Mouse (Mus musculus): Measurements from ENCODE around the gene Mtr. TPM values are rescaled to one million over a fixed set of nuclear protein-coding genes. Genes with fewer than 3 reads are reported as not detected.

Gene Mtr
- polyA plus RNA-seq, 1 experiment from 2014 or later = 18.7 TPM

GRCm38 (mm10) chr13:12179481-12179880, 78.4 kb downstream of the Mtr start:
- no peak for ATAC-seq (ENCODE audit: low FRiP score, low read depth)
- 67% methylated on average over 8 of the region's 8 CpGs for WGBS
- Histone ChIP-seq H3K36me3 (peaks cover 12% of the 10 kb centered on the region), H3K9me3 (no peaks in the 10 kb centered on the region), H3K27ac (no peak overlapping the region), H3K4me3 (no peak overlapping the region), H3K4me1 (no peaks in the 10 kb centered on the region), H3K9ac (no peak overlapping the region), H3K4me2 (replicated peaks) (no peak overlapping the region), H3K27me3 (no peaks in the 10 kb centered on the region)

- Histone ChIP-seq H3K9ac (no peak overlapping the region), H3K27me3 (no peaks in the 10 kb centered on the region), H3K27ac (no peak overlapping the region), H3K4me1 (no peaks in the 10 kb centered on the region), H3K4me3 (no peak overlapping the region), H3K9me3 (no peaks in the 10 kb centered on the region), H3K36me3 (peaks cover 5% of the 10 kb centered on the region; the same call in 1 of the 2 replicates), H3K4me2 (replicated peaks) (peak overlapping the region; percentile 42)
- 25% methylated on average over 3 of the region's 3 CpGs for WGBS
- ATAC-seq (ENCODE audit: low FRiP score, low read depth) = no peak
Measured at GRCm38 (mm10) chr13:12176761-12177160, 81.2 kb downstream of the Mtr start.

GRCm38 (mm10) chr13:12175988-12176736, 81.8 kb downstream of the Mtr start:
- no peaks in the 10 kb centered on the region for H3K9me3 ChIP-seq
- no peak overlapping the region for H3K27ac ChIP-seq
- no peak overlapping the region for H3K4me3 ChIP-seq
- H3K4me1 ChIP-seq = no peaks in the 10 kb centered on the region
- peak overlapping the region; percentile 42 for H3K4me2 ChIP-seq (replicated peaks)
- WGBS = 30% methylated on average over 16 of the region's 16 CpGs
- H3K36me3 ChIP-seq = peaks cover 5% of the 10 kb centered on the region; the same call in 1 of the 2 replicates
- no peak overlapping the region for H3K9ac ChIP-seq
- H3K27me3 ChIP-seq = no peaks in the 10 kb centered on the region
- ATAC-seq (ENCODE audit: low FRiP score, low read depth) = 0 out of 2 replicates have a peak, but pooled peaks have one; percentile 13

GRCm38 (mm10) chr13:12167276-12167675, 90.6 kb downstream of the Mtr start:
- Histone ChIP-seq H3K9ac (no peak overlapping the region), H3K9me3 (no peaks in the 10 kb centered on the region), H3K36me3 (no peaks in the 10 kb centered on the region), H3K4me1 (no peaks in the 10 kb centered on the region), H3K27ac (no peak overlapping the region), H3K4me2 (replicated peaks) (no peak overlapping the region), H3K27me3 (no peaks in the 10 kb centered on the region), H3K4me3 (no peak overlapping the region)
- WGBS = 75% methylated on average over 9 of the region's 9 CpGs
- ATAC-seq (ENCODE audit: low FRiP score, low read depth) = no peak

- H3K4me3 ChIP-seq = no peak overlapping the region
Measured at GRCm38 (mm10) chr13:12166386-12166785, 91.5 kb downstream of the Mtr start.

GRCm38 (mm10) chr13:12165461-12166058, 92.4 kb downstream of the Mtr start:
- no peak for ATAC-seq (ENCODE audit: low FRiP score, low read depth)
- H3K36me3 ChIP-seq = no peaks in the 10 kb centered on the region
- no peak overlapping the region for H3K9ac ChIP-seq
- WGBS = 60% methylated on average over 7 of the region's 8 CpGs
- H3K4me1 ChIP-seq = no peaks in the 10 kb centered on the region
- H3K27me3 ChIP-seq = no peaks in the 10 kb centered on the region
- H3K4me3 ChIP-seq = no peak overlapping the region
- H3K27ac ChIP-seq = no peak overlapping the region
- H3K9me3 ChIP-seq = no peaks in the 10 kb centered on the region
- H3K4me2 ChIP-seq (replicated peaks) = no peak overlapping the region

More at GRCm38 (mm10) chr13:12166386-12166785, 91.5 kb downstream of the Mtr start:
- Histone ChIP-seq H3K9me3 (no peaks in the 10 kb centered on the region), H3K4me1 (no peaks in the 10 kb centered on the region), H3K4me2 (replicated peaks) (no peak overlapping the region), H3K36me3 (no peaks in the 10 kb centered on the region), H3K27ac (no peak overlapping the region), H3K27me3 (no peaks in the 10 kb centered on the region), H3K9ac (no peak overlapping the region)
- WGBS = 32% methylated on average over 6 of the region's 6 CpGs
- ATAC-seq (ENCODE audit: low FRiP score, low read depth) = no peak

- H3K4me1 ChIP-seq = 0 out of 2 replicates have a peak, but pooled peaks cover 3% of the 10 kb centered on the region
- H3K9me3 ChIP-seq = no peaks in the 10 kb centered on the region
- H3K4me3 ChIP-seq = no peak overlapping the region
- H3K27me3 ChIP-seq = no peaks in the 10 kb centered on the region
- H3K9ac ChIP-seq = no peak overlapping the region
- WGBS = 89% methylated on average over 4 of the region's 4 CpGs
- no peak overlapping the region for H3K4me2 ChIP-seq (replicated peaks)
- no peak for ATAC-seq (ENCODE audit: low FRiP score, low read depth)
- no peaks in the 10 kb centered on the region for H3K36me3 ChIP-seq
- H3K27ac ChIP-seq = no peak overlapping the region
Measured at GRCm38 (mm10) chr13:12162457-12162856, 95.5 kb downstream of the Mtr start.

GRCm38 (mm10) chr13:12160121-12160475, 97.8 kb downstream of the Mtr start:
- Histone ChIP-seq H3K9me3 (no peaks in the 10 kb centered on the region), H3K4me2 (replicated peaks) (no peak overlapping the region), H3K4me1 (0 out of 2 replicates have a peak, but pooled peaks cover 3% of the 10 kb centered on the region), H3K4me3 (no peak overlapping the region), H3K36me3 (no peaks in the 10 kb centered on the region), H3K27me3 (no peaks in the 10 kb centered on the region), H3K27ac (no peak overlapping the region), H3K9ac (no peak overlapping the region)
- ATAC-seq (ENCODE audit: low FRiP score, low read depth) = no peak
- WGBS = 75% methylated on average over 3 of the region's 3 CpGs

- no peak overlapping the region for H3K4me2 ChIP-seq (replicated peaks)
- no peak overlapping the region for H3K4me3 ChIP-seq
- no peaks in the 10 kb centered on the region for H3K27me3 ChIP-seq
- H3K4me1 ChIP-seq = 0 out of 2 replicates have a peak, but pooled peaks cover 3% of the 10 kb centered on the region
- no peak; the same call in 1 of the 2 replicates for ATAC-seq (ENCODE audit: low FRiP score, low read depth)
- no peak overlapping the region for H3K9ac ChIP-seq
- H3K27ac ChIP-seq = no peak overlapping the region
- no peaks in the 10 kb centered on the region for H3K36me3 ChIP-seq
- H3K9me3 ChIP-seq = no peaks in the 10 kb centered on the region
- WGBS = 40% methylated on average over 9 of the region's 9 CpGs
Measured at GRCm38 (mm10) chr13:12159288-12160120, 98.4 kb downstream of the Mtr start.

GRCm38 (mm10) chr13:12153922-12154321, 104.0 kb downstream of the Mtr start:
- H3K4me2 ChIP-seq (replicated peaks) = no peak overlapping the region
- ATAC-seq (ENCODE audit: low FRiP score, low read depth) = no peak
- H3K4me3 ChIP-seq = no peak overlapping the region
- H3K9ac ChIP-seq = no peak overlapping the region
- H3K27me3 ChIP-seq = no peaks in the 10 kb centered on the region
- 85% methylated on average over 11 of the region's 11 CpGs for WGBS
- H3K27ac ChIP-seq = no peak overlapping the region
- H3K4me1 ChIP-seq = no peaks in the 10 kb centered on the region
- H3K36me3 ChIP-seq = no peaks in the 10 kb centered on the region
- H3K9me3 ChIP-seq = no peaks in the 10 kb centered on the region

- H3K36me3 ChIP-seq = no peaks in the 10 kb centered on the region
- no peaks in the 10 kb centered on the region for H3K27me3 ChIP-seq
- no peaks in the 10 kb centered on the region for H3K9me3 ChIP-seq
- no peak overlapping the region for H3K9ac ChIP-seq
- no peak overlapping the region for H3K4me2 ChIP-seq (replicated peaks)
- WGBS = 81% methylated on average over 6 of the region's 6 CpGs
- ATAC-seq (ENCODE audit: low FRiP score, low read depth) = no peak
- no peak overlapping the region for H3K27ac ChIP-seq
- H3K4me1 ChIP-seq = no peaks in the 10 kb centered on the region
- H3K4me3 ChIP-seq = no peak overlapping the region
Measured at GRCm38 (mm10) chr13:12146918-12147507, 110.9 kb downstream of the Mtr start.

GRCm38 (mm10) chr13:12146402-12146801, 111.5 kb downstream of the Mtr start:
- no peaks in the 10 kb centered on the region for H3K4me1 ChIP-seq
- WGBS = 84% methylated on average over 2 of the region's 2 CpGs
- H3K27ac ChIP-seq = no peak overlapping the region

More at GRCm38 (mm10) chr13:12146402-12146801, 111.5 kb downstream of the Mtr start:
- H3K4me2 ChIP-seq (replicated peaks) = no peak overlapping the region
- no peaks in the 10 kb centered on the region for H3K27me3 ChIP-seq
- H3K36me3 ChIP-seq = no peaks in the 10 kb centered on the region
- H3K9ac ChIP-seq = no peak overlapping the region
- no peak for ATAC-seq (ENCODE audit: low FRiP score, low read depth)
- H3K4me3 ChIP-seq = no peak overlapping the region
- H3K9me3 ChIP-seq = no peaks in the 10 kb centered on the region

All from limb, embryonic 13.5 days (tissue).